Mouse (Mus musculus): ENCODE results near the gene Ids.
"Not testable (repeated sequence)": the region's sequence is repeated elsewhere in the genome, so short reads cannot be mapped to it uniquely, and the experiment has no call there.

Gene Ids

DNA sequence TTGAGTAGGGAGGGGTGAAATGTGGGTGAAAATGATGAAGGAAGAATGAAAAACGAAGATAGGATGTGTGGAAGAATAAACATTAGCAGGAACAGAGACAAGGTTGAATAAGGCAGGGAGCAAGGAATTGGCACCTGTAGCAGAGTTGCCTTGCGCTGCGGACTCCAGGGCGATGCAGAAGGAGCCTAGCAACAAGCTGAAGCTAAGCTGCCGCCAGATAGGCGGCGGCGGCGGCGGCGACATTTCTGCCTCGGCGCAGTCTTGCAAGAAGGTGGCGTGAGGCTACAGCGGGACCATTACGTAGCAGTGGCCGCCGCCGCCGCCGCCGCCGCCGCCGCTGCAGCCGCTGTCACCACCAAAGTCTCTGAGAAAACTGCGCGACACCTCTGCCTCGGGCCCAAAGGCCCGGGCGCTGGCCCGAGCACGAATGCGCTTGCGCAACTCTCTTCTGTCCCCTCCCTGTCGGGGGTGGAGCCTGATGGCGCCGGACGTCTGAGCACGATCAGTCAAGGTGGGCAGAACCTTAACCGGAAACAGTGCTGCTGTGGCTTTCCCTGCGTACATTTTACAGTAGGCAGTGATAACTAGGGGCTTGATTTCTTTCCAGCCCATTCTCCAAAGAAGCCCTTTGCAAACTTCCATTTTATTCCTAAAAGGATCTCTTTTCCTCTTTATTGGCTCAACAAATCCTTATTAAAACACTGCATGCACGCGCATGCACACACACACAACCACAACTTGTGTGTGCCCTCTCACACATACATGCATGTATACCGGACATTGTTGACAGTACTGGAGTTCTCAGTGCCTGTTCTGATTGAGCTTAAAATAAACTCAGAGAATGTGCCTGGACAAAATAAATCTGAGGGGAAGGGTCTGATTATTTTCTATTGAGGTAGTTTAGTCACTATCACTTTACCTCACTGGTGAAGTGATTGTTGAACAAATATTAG, at the start of gene Ids:
Gene Ids (minus strand): TSS at position 424 of the 953 bp plus-strand sequence.
- peak; percentile 99 for DNase-seq

DNA sequence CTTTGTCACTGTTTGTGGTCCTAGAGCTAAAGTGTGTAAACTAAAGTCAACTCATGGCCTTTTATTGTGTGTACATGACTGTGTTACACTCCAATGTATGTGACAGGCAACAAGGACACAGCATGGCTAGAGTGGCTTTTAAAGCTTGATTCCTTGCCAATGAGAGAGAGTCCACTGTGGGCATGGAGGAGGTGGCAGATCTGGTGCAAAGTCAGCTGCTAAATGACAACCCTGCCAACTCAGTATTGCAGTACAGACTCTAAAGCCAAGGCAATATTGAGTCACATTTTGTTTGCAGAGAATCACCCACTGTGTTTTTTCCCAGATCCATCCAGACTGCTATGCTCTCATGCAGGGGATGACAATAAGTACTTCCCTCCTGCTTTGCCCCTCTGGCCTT, 27.8 kb upstream of the Ids start:
- peak; percentile 37 for DNase-seq

GRCm38 (mm10) chrX:70385962-70386351, 21.1 kb upstream of the Ids start:
- no peak for DNase-seq

GRCm38 (mm10) chrX:70385276-70385961, 20.5 kb upstream of the Ids start, which contains the start of gene 1110012L19Rik:
Gene 1110012L19Rik (plus strand): TSS chrX:70385877.
- peak; percentile 99 for DNase-seq

DNA sequence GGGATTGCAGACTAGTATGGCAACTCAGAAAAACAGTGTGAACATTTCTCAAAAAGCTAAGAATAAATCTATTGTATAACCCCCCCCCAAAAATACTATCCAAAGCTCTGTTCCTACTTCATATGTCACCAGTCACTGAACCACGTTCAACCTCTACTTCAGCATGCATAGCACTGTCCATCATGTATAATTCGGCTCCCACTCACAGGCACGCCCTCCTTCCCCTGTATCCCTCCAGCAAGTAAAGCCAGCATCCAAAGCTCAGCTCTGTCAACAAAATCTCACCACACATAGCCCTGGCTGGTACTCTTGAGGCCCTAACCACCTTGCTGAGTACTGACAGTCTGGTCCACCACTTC, 20.0 kb upstream of the Ids start:
- no peak for DNase-seq

DNA sequence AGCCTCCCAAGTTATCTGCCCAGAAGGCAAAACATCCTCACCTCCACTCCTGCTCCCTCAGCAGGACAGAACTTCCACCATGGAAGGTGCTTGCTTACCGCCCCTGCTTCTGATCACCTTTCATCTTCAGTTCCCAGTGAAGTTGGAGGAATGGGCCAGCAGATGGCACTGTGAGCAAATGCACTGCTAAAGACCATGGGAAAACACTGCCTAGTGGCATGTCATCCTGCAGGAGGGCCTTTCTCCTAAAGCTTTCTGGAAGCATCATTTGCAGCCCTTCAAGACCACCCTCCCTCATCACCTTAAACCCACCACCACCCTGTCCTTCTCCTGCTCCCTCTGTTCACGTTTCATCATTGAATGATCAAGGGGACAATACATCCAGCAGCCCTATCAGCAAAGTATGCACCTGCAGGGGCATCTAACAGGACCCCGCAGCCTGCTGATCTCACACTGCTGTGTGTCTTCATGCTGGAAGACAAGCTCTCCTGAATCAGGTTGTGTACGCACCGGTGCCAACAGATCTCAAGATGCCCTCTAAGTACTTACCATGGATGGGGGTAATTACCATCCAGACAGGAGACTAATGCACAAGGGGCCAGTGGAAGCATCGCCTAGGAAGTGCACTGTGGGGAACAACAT, 9.7 kb upstream of the Ids start:
- not testable (repeated sequence) for DNase-seq

- not testable (repeated sequence) for DNase-seq
Measured at GRCm38 (mm10) chrX:70369758-70370157, 4.9 kb upstream of the Ids start.

DNA sequence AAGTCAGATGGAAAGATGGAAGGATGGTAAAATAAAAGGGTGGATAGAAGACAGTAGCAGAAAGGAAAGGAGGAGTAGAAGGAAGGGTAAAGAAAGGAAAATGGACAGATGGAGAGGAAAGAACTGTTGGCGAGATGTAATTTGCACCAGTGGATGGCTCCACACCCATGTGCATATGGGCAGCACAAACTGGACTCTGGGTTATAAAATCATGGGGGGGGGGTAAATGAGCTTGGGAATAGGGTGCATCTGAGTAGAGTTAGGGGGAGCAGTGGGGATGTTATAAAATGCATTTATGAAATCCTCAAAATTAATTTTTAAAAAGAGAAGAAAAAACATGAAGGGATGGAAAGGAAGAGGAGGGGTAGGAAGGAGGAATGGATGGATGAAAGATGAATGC, 682 bp downstream of the Ids start:
- DNase-seq = no peak

DNA sequence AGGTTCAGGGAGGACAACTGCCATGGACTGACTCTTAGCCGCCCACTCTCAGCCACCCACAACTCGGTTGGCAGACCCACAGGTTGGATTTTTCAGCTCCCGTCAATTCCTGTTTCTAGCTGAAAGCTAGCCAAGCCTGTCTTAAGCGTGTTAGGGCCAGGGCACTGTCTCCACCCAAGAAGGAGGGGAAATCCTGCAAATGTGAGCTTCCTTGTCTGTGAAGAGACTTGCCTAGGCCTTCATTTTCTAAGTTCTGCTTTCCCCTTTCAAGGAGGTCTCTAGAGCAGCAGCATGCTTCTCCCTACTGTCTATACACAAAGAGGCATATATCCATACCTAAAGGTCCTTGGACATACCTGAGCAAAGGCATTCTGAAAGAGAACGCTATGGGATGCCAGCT, 1.4 kb downstream of the Ids start:
- peak; percentile 85 for DNase-seq

DNA sequence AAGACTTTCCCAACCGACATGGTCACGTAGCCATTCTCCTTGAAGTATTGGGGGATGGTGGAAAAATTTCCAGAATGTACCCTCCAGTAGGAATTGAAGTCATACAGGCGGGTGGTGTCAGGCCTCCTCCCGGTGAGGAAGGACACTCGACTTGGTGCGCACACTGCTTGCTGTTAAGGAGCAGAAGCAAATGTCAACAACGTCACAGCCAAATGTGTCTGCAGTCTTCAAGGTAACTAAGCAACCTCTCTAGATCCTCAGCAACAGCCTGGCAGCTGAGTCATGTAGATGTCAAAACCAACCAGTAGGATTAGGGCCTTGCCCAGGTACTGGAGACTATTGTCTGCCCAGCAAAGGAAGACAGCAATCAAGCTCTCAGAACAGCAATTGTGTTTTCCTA, 1.9 kb downstream of the Ids start:
- DNase-seq = no peak

- DNase-seq = peak; percentile 87
Measured at GRCm38 (mm10) chrX:70330202-70330843, 34.6 kb downstream of the Ids start.

GRCm38 (mm10) chrX:70328530-70329143, 36.2 kb downstream of the Ids start:
- no peak for DNase-seq

GRCm38 (mm10) chrX:70327656-70328055, 37.2 kb downstream of the Ids start:
- DNase-seq = no peak

DNA sequence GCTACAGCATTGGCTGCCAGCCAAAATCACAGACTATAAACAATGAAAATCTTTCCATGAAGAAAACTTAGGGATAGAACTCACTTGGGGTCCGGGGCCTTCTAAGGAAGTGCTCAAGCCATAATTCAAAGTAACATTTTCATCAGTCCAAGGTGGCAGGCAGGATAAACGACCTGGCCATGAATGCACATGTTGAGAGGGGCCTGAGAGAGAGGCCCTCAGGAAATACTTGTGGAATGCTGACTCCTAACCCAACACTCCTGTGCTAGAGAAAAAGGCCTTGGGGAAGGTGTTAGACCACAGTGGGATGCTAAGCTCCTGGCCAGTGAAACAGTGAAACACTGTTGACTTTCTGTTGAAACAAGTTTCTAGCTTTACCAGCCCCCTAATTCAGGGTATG, 45.6 kb downstream of the Ids start:
- no peak for DNase-seq

DNA sequence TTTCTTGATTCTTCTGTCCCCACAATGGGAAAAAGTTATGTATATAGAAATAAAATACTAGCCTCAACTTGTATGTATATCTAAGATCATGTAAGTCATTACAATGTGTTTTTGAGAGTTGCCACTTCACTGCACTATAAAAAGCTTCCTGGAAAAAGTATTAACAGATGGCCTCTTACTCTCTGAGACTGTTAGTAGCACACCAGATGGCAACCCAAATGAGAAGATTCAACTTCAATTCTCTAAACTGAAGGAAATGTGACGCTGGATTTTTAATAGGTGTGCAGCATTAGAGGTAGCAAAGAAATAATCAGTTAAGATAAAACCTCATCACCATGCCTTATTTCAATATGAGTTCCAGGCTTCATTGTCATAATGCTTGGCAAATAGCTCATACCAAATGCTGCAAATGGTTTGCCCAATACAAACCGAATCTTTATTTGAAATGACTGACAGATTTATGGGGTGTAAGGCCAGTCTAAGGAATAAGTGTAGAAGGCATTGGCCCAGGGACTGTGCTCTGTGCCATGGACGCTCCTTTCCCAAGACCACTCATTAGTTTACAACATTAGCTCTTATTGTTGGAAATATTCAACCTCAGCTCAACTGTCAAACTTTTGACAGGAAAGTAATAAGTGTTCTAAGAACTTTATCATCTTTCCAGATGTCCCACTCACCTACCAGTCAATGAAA, 49.8 kb downstream of the Ids start:
- DNase-seq = no peak

Measured in heart, adult 11 months (tissue).